Mouse (Mus musculus) kidney, adult 11 months (tissue): ENCODE measurements around the gene Maco1.
"Not testable (repeated sequence)": the region's sequence is repeated elsewhere in the genome, so short reads cannot be mapped to it uniquely, and the experiment has no call there.

Source experiments
- DNase-seq: peaks from one replicate; pipeline ENCODE4 v3.0.0; 2022

The Maco1 gene

GRCm38 (mm10) chr4:134856501-134856900 lies 3.4 kb upstream of the Maco1 start:
- peak; percentile 44 for DNase-seq

- no peak for DNase-seq
These were observed 2.9 kb upstream of the Maco1 start for GRCm38 (mm10) chr4:134856056-134856455.

- no peak for DNase-seq
These were observed 2.2 kb upstream of the Maco1 start for GRCm38 (mm10) chr4:134855371-134855770.

GRCm38 (mm10) chr4:134853637-134854485 lies 716 bp upstream of the Maco1 start:
- peak; percentile 91 for DNase-seq

- peak; percentile 17 for DNase-seq
These were observed 498 bp downstream of the Maco1 start for GRCm38 (mm10) chr4:134852438-134853255.

GRCm38 (mm10) chr4:134851876-134852275 lies 1.3 kb downstream of the Maco1 start:
- DNase-seq, result no peak

GRCm38 (mm10) chr4:134851236-134851635 lies 1.9 kb downstream of the Maco1 start:
- DNase-seq, result no peak

- DNase-seq, result no peak
These were observed 2.6 kb downstream of the Maco1 start for GRCm38 (mm10) chr4:134850551-134850950.

- DNase-seq, result no peak
These were observed 5.6 kb downstream of the Maco1 start for GRCm38 (mm10) chr4:134847587-134847986.

- DNase-seq, result peak; percentile 81
These were observed 9.6 kb downstream of the Maco1 start for GRCm38 (mm10) chr4:134843566-134843965.

GRCm38 (mm10) chr4:134840231-134840630 lies 12.9 kb downstream of the Maco1 start:
- DNase-seq, result no peak

GRCm38 (mm10) chr4:134838706-134839105 lies 14.4 kb downstream of the Maco1 start:
- not testable (repeated sequence) for DNase-seq

- DNase-seq, result no peak
These were observed 14.9 kb downstream of the Maco1 start for GRCm38 (mm10) chr4:134838221-134838620.

- DNase-seq, result no peak
These were observed 17.7 kb downstream of the Maco1 start for GRCm38 (mm10) chr4:134835486-134835885.

GRCm38 (mm10) chr4:134831934-134832333 lies 21.2 kb downstream of the Maco1 start:
- no peak for DNase-seq

GRCm38 (mm10) chr4:134827806-134828205 lies 25.3 kb downstream of the Maco1 start:
- DNase-seq, result no peak

- no peak for DNase-seq
These were observed 26.8 kb downstream of the Maco1 start for GRCm38 (mm10) chr4:134826348-134826747.

- not testable (repeated sequence) for DNase-seq
These were observed 27.3 kb downstream of the Maco1 start for GRCm38 (mm10) chr4:134825864-134826263.

- DNase-seq, result no peak
These were observed 29.6 kb downstream of the Maco1 start for GRCm38 (mm10) chr4:134823560-134823959.

- DNase-seq, result no peak
These were observed 32.1 kb downstream of the Maco1 start for GRCm38 (mm10) chr4:134821061-134821460.

- DNase-seq, result no peak
These were observed 35.4 kb downstream of the Maco1 start for GRCm38 (mm10) chr4:134817706-134818105.

GRCm38 (mm10) chr4:134814229-134814571 lies 38.9 kb downstream of the Maco1 start:
- DNase-seq, result no peak

GRCm38 (mm10) chr4:134813406-134814228 lies 39.5 kb downstream of the Maco1 start:
- DNase-seq, result no peak
